Mouse (Mus musculus): Measurements from ENCODE around the gene Tkfc. TPM values are rescaled to one million over a fixed set of nuclear protein-coding genes. Genes with fewer than 3 reads are reported as not detected.

Tkfc gene
- polyA plus RNA-seq, 1 experiment = 29.0 TPM

DNA sequence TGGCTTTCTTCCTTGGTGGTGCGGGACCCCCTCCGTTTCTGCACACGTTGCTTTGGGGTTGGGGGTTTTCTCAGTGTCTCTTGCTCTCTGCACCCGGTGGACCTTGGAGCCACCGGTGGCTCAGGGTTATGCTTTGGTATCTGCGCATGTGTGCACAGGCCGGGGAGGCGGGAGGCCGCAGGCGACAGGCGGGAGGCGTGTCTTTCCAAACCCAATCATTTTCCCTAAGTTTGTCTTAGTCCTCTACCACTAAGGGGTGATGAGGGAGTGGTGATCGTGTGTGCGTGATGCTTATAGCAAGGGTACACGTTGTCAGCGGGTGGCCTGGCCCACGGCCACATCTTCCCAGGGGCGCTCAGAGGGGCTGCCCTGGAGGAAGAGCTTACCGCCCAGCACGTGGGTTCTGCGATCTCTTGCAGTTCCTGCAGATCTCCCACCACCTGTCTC is 29.4 kb upstream of the Tkfc start:
- Histone ChIP-seq H3K9me3 (replicated peaks; ENCODE audit: control insufficient read depth, insufficient read depth, low read length, poor library complexity, severe bottlenecking) (no peaks in the 10 kb centered on the region), H3K27ac (ENCODE audit: insufficient read depth, low read length) (no peak overlapping the region), H3K9ac (ENCODE audit: low read depth, poor library complexity, severe bottlenecking) (no peak overlapping the region), H3K27me3 (ENCODE audit: control insufficient read depth, insufficient read depth, low read length, poor library complexity, severe bottlenecking) (no peaks in the 10 kb centered on the region), H3K36me3 (ENCODE audit: control insufficient read depth, insufficient read depth, low read length, poor library complexity, severe bottlenecking) (peaks cover under 1% of the 10 kb centered on the region; the same call in 1 of the 2 replicates), H3K4me3 (ENCODE audit: low read depth, low read length) (peak overlapping the region; percentile 63), H3K4me1 (ENCODE audit: control insufficient read depth, insufficient read depth, low read length) (no peaks in the 10 kb centered on the region)
- TF ChIP-seq POLR2A (IDR thresholded peaks at IDR 0.05; ENCODE audit: insufficient read depth, low read length) = no peak
- no peak for TF ChIP-seq EP300 (IDR thresholded peaks at IDR 0.05; ENCODE audit: insufficient read depth, low read depth, low read length)
- TF ChIP-seq CTCF (IDR thresholded peaks at IDR 0.05; ENCODE audit: low read depth, low read length) = no peak

DNA sequence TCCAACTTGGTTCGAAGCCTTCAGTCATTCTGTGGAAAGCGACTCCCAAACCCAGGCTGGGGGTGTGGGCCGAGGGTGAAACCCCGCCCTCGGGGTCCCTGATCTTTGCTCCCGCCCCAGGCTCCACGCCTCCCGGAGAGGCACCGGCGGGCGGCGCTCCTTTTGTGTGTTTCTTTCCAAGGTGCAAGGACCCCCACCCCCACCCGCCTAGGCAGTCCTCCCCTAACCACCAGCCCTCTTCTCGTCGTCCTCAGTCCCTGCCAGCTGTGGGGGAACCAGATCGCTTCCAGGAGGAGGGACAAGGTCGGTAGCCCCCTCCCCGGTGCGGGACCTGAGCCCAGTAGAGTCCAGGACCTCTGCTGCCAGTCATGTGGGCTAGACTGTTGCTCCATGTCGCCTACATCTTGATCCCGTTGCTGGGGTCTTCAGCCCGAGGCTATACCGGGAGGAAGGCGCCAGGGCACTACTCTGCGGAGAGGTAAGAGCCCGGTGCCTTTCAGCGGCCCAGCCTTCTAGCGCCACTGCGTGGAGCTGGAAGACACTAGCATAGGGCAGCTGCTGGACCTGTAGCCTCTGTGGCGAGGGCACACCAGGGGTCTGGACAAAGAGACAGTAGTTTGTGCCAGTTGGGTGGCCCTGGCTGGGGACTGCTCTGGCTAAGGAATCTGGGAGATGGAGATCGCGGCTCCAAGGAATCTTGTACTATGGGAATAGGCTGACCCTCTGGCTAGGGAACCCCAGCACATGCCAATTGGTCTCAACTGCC is 28.8 kb upstream of the Tkfc start, which contains the start of gene Vwce:
Gene Vwce (plus strand): TSS at position 108 of the 766 bp plus-strand sequence.
- Histone ChIP-seq H3K27ac (ENCODE audit: insufficient read depth, low read length) (no peak within 1 kb of the TSS), H3K27me3 (ENCODE audit: control insufficient read depth, insufficient read depth, low read length, poor library complexity, severe bottlenecking) (no peaks in the 10 kb centered on the region), H3K4me3 (ENCODE audit: low read depth, low read length) (peak within 1 kb of the TSS; percentile 63), H3K9ac (ENCODE audit: low read depth, poor library complexity, severe bottlenecking) (peak within 1 kb of the TSS; percentile 59), H3K36me3 (ENCODE audit: control insufficient read depth, insufficient read depth, low read length, poor library complexity, severe bottlenecking) (peaks cover 7% of the 10 kb centered on the region), H3K9me3 (replicated peaks; ENCODE audit: control insufficient read depth, insufficient read depth, low read length, poor library complexity, severe bottlenecking) (no peaks in the 10 kb centered on the region), H3K4me1 (ENCODE audit: control insufficient read depth, insufficient read depth, low read length) (no peaks in the 10 kb centered on the region)
- no peak for TF ChIP-seq POLR2A (IDR thresholded peaks at IDR 0.05; ENCODE audit: insufficient read depth, low read length)
- no peak for TF ChIP-seq EP300 (IDR thresholded peaks at IDR 0.05; ENCODE audit: insufficient read depth, low read depth, low read length)
- TF ChIP-seq CTCF (IDR thresholded peaks at IDR 0.05; ENCODE audit: low read depth, low read length) = peak; percentile 44

DNA sequence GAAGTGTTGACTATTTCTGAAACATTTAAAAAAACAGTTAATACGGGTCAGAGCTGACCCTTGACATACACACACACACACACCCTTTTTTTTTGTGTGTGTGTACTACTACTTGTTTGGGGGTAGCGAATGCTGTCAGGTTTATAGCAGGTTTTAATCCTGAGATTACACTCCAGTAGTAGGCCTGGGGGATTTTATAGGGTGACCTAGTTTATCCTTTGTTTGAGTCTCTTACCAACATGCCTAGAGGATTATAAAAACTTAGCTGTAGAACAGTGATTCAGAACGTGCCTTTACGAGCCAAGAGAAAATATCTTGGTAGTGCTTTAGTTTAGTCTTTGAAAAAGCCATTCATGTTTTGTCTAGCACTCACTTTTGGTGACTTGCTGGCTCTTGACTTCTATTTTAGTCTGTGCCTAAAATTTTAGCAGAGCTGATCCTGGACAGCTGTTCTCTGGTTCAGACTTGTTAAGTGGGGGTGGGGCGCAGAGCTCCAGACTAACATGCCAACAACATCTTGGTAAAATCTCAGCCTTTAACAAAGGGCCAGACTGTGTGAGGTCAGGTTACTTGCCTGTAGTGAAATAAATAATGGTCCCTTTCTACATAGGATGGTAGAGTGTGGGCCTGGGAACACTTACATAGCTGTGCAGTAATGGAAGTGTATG is 3.3 kb upstream of the Tkfc start:
- Histone ChIP-seq H3K36me3 (ENCODE audit: control insufficient read depth, insufficient read depth, low read length, poor library complexity, severe bottlenecking) (peaks cover 69% of the 10 kb centered on the region), H3K9me3 (replicated peaks; ENCODE audit: control insufficient read depth, insufficient read depth, low read length, poor library complexity, severe bottlenecking) (no peaks in the 10 kb centered on the region), H3K27me3 (ENCODE audit: control insufficient read depth, insufficient read depth, low read length, poor library complexity, severe bottlenecking) (no peaks in the 10 kb centered on the region), H3K4me1 (ENCODE audit: control insufficient read depth, insufficient read depth, low read length) (no peaks in the 10 kb centered on the region), H3K27ac (ENCODE audit: insufficient read depth, low read length) (no peak overlapping the region), H3K9ac (ENCODE audit: low read depth, poor library complexity, severe bottlenecking) (no peak overlapping the region), H3K4me3 (ENCODE audit: low read depth, low read length) (no peak overlapping the region)
- TF ChIP-seq CTCF (IDR thresholded peaks at IDR 0.05; ENCODE audit: low read depth, low read length) (no peak), POLR2A (IDR thresholded peaks at IDR 0.05; ENCODE audit: insufficient read depth, low read length) (no peak), EP300 (IDR thresholded peaks at IDR 0.05; ENCODE audit: insufficient read depth, low read depth, low read length) (no peak)

DNA sequence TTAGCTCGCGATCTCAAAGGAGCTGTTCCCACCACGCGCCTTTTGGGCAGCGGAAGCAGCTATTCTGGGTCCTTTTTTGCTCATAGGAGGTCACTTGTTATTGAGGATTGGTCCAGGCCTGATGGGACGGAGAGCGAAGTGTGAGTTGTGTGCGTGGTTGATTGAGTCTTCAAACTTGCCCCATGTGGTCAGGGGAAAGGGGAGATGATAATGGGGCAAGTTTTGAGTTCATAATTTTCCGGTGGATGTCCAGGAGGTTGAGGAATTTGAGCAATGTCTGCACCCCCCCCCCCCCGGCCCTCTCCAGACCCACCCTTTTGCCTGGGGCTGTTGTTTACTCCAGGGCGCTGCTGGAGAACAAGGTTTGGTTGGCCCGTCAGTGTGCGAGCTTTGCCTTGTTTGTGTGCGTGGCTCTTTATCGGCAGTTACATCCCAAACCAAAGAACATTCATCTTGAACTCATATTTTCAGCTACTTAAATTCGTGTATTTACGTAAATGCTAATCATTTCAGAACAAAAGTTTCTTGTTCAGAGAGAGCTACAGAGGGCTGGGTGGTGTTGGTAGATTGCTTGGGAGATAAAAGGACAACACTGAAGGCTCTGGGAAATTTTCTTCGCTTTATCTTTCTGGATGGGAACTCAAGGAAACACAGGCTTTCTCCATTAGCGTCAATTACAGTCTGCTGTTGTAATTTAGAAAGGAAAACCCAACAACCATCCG is 608 bp upstream of the Tkfc start:
- Histone ChIP-seq H3K4me1 (ENCODE audit: control insufficient read depth, insufficient read depth, low read length) (peaks cover 1% of the 10 kb centered on the region), H3K27me3 (ENCODE audit: control insufficient read depth, insufficient read depth, low read length, poor library complexity, severe bottlenecking) (no peaks in the 10 kb centered on the region), H3K27ac (ENCODE audit: insufficient read depth, low read length) (peak overlapping the region; percentile 63), H3K9me3 (replicated peaks; ENCODE audit: control insufficient read depth, insufficient read depth, low read length, poor library complexity, severe bottlenecking) (no peaks in the 10 kb centered on the region), H3K9ac (ENCODE audit: low read depth, poor library complexity, severe bottlenecking) (peak overlapping the region; percentile 84), H3K4me3 (ENCODE audit: low read depth, low read length) (peak overlapping the region; percentile 99), H3K36me3 (ENCODE audit: control insufficient read depth, insufficient read depth, low read length, poor library complexity, severe bottlenecking) (peaks cover 43% of the 10 kb centered on the region)
- TF ChIP-seq EP300 (IDR thresholded peaks at IDR 0.05; ENCODE audit: insufficient read depth, low read depth, low read length) (0 out of 2 replicates have a peak, but pooled peaks have one; percentile 31), POLR2A (IDR thresholded peaks at IDR 0.05; ENCODE audit: insufficient read depth, low read length) (no peak)

DNA sequence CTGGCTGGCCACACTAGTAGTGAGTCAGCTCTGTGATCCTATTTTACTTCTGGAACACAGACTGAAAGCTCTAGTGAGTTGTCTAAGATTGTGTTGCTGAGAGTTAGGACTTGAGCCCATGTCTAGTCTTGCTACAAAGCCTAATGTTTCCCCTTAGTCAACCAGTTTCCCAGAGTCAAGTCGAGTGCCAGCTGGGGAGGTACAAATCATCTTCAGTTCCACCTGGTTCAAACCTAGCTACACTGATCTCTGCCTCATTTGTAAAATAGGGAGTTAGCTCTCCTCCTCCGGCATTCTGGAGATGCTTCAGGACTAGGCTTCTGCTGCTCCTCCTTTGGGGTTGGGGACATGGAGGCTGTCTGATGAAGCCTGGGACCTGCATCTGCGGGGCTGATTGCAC is 920 bp downstream of the Tkfc start:
- TF ChIP-seq EP300 (IDR thresholded peaks at IDR 0.05; ENCODE audit: insufficient read depth, low read depth, low read length) = no peak
- TF ChIP-seq POLR2A (IDR thresholded peaks at IDR 0.05; ENCODE audit: insufficient read depth, low read length) = no peak
- no peak for TF ChIP-seq CTCF (IDR thresholded peaks at IDR 0.05; ENCODE audit: low read depth, low read length)
- peaks cover 28% of the 10 kb centered on the region for H3K36me3 ChIP-seq (ENCODE audit: control insufficient read depth, insufficient read depth, low read length, poor library complexity, severe bottlenecking)
- peaks cover 1% of the 10 kb centered on the region for H3K4me1 ChIP-seq (ENCODE audit: control insufficient read depth, insufficient read depth, low read length)
- peak overlapping the region; percentile 68 for H3K9ac ChIP-seq (ENCODE audit: low read depth, poor library complexity, severe bottlenecking)
- peak overlapping the region; percentile 77 for H3K4me3 ChIP-seq (ENCODE audit: low read depth, low read length)
- H3K9me3 ChIP-seq (replicated peaks; ENCODE audit: control insufficient read depth, insufficient read depth, low read length, poor library complexity, severe bottlenecking) = no peaks in the 10 kb centered on the region
- H3K27ac ChIP-seq (ENCODE audit: insufficient read depth, low read length) = peak overlapping the region; percentile 78
- no peaks in the 10 kb centered on the region for H3K27me3 ChIP-seq (ENCODE audit: control insufficient read depth, insufficient read depth, low read length, poor library complexity, severe bottlenecking)
